Mouse (Mus musculus): Measurements from ENCODE around the gene Phf7. TPM values are rescaled to one million over a fixed set of nuclear protein-coding genes. Genes with fewer than 3 reads are reported as not detected.
A peak's percentile ranks its signal among the peaks of the same experiment; 100 is the strongest.

Gene Phf7
- 11.3 and 11.7 TPM in 2 replicates for polyA plus RNA-seq (2016; fragmentation: Nextera tagmentation; extraction: Ambion mirVana)

- no peaks in the 10 kb centered on the region for H3K27me3 ChIP-seq (ENCODE audit: low read depth, poor library complexity, severe bottlenecking)
- H3K4me3 ChIP-seq = peak within 1 kb of the TSS; percentile 93
- peaks cover 18% of the 10 kb centered on the region for H3K4me1 ChIP-seq
- DNase-seq (ENCODE audit: low spot score) = peak; percentile 100
- peak within 1 kb of the TSS; percentile 97 for H3K27ac ChIP-seq
- H3K9me3 ChIP-seq (replicated peaks) = no peaks in the 10 kb centered on the region
- under 1% methylated on average over 75 of the region's 75 CpGs for whole genome bisulfite sequencing
- peaks cover 38% of the 10 kb centered on the region for H3K36me3 ChIP-seq
Observed at GRCm38 (mm10) chr14:31251084-31251604, at the start of gene Phf7, which contains the start of gene Bap1. Gene Phf7, minus strand, starts transcription at chr14:31251317. Gene Bap1, plus strand, starts transcription at chr14:31251450.

- WGBS = 84% methylated on average over 8 of the region's 8 CpGs
- no peaks in the 10 kb centered on the region for H3K36me3 ChIP-seq
- H3K27me3 ChIP-seq (ENCODE audit: low read depth, poor library complexity, severe bottlenecking) = no peaks in the 10 kb centered on the region
- no peak overlapping the region for H3K4me3 ChIP-seq
- no peaks in the 10 kb centered on the region for H3K9me3 ChIP-seq (replicated peaks)
- H3K27ac ChIP-seq = no peak overlapping the region
- H3K4me1 ChIP-seq = no peaks in the 10 kb centered on the region
- DNase-seq (ENCODE audit: low spot score) = no peak
Observed at GRCm38 (mm10) chr14:31285728-31286127, 34.6 kb upstream of the Phf7 start.

- Histone ChIP-seq H3K4me3 (no peak overlapping the region), H3K27ac (no peak overlapping the region), H3K4me1 (peaks cover 22% of the 10 kb centered on the region), H3K36me3 (no peaks in the 10 kb centered on the region), H3K9me3 (replicated peaks) (no peaks in the 10 kb centered on the region), H3K27me3 (ENCODE audit: low read depth, poor library complexity, severe bottlenecking) (0 out of 2 replicates have a peak, but pooled peaks cover 5% of the 10 kb centered on the region)
- WGBS = 24% methylated on average over 7 of the region's 7 CpGs
- peak; percentile 90 for DNase-seq (ENCODE audit: low spot score)
Observed at GRCm38 (mm10) chr14:31272164-31272563, 21.0 kb upstream of the Phf7 start.

- no peaks in the 10 kb centered on the region for H3K36me3 ChIP-seq
- 0 out of 2 replicates have a peak, but pooled peaks cover 5% of the 10 kb centered on the region for H3K27me3 ChIP-seq (ENCODE audit: low read depth, poor library complexity, severe bottlenecking)
- H3K9me3 ChIP-seq (replicated peaks) = no peaks in the 10 kb centered on the region
- 91% methylated on average over 6 of the region's 6 CpGs for WGBS
- peaks cover 22% of the 10 kb centered on the region for H3K4me1 ChIP-seq
- no peak for DNase-seq (ENCODE audit: low spot score)
- H3K27ac ChIP-seq = no peak overlapping the region
- H3K4me3 ChIP-seq = no peak overlapping the region
Observed at GRCm38 (mm10) chr14:31271121-31271520, 20.0 kb upstream of the Phf7 start.

GRCm38 (mm10) chr14:31269456-31270100, 18.5 kb upstream of the Phf7 start:
- 14% methylated on average over 28 of the region's 28 CpGs for WGBS
- H3K27ac ChIP-seq = peak overlapping the region; percentile 83
- H3K36me3 ChIP-seq = no peaks in the 10 kb centered on the region
- no peaks in the 10 kb centered on the region for H3K9me3 ChIP-seq (replicated peaks)
- H3K4me1 ChIP-seq = peaks cover 22% of the 10 kb centered on the region
- H3K4me3 ChIP-seq = peak overlapping the region; percentile 48
- 0 out of 2 replicates have a peak, but pooled peaks cover 5% of the 10 kb centered on the region for H3K27me3 ChIP-seq (ENCODE audit: low read depth, poor library complexity, severe bottlenecking)
- peak; percentile 86 for DNase-seq (ENCODE audit: low spot score)

GRCm38 (mm10) chr14:31268301-31269001, 17.3 kb upstream of the Phf7 start:
- Histone ChIP-seq H3K9me3 (replicated peaks) (no peaks in the 10 kb centered on the region), H3K4me1 (peaks cover 22% of the 10 kb centered on the region), H3K36me3 (peaks cover 1% of the 10 kb centered on the region; the same call in 1 of the 2 replicates), H3K27me3 (ENCODE audit: low read depth, poor library complexity, severe bottlenecking) (0 out of 2 replicates have a peak, but pooled peaks cover 5% of the 10 kb centered on the region), H3K4me3 (peak overlapping the region; percentile 48; the same call in 1 of the 2 replicates), H3K27ac (0 out of 2 replicates have a peak overlapping the region, but pooled peaks have one; percentile 83)
- 74% methylated on average over 9 of the region's 9 CpGs for WGBS
- DNase-seq (ENCODE audit: low spot score) = no peak

GRCm38 (mm10) chr14:31267649-31268048, 16.5 kb upstream of the Phf7 start:
- 0 out of 2 replicates have a peak, but pooled peaks cover 5% of the 10 kb centered on the region for H3K27me3 ChIP-seq (ENCODE audit: low read depth, poor library complexity, severe bottlenecking)
- no peak for DNase-seq (ENCODE audit: low spot score)
- H3K27ac ChIP-seq = no peak overlapping the region
- peaks cover 9% of the 10 kb centered on the region for H3K36me3 ChIP-seq
- whole genome bisulfite sequencing = 88% methylated on average over 11 of the region's 11 CpGs
- H3K4me1 ChIP-seq = peaks cover 22% of the 10 kb centered on the region
- H3K4me3 ChIP-seq = no peak overlapping the region
- no peaks in the 10 kb centered on the region for H3K9me3 ChIP-seq (replicated peaks)

GRCm38 (mm10) chr14:31260932-31261331, 9.8 kb upstream of the Phf7 start:
- Histone ChIP-seq H3K27me3 (ENCODE audit: low read depth, poor library complexity, severe bottlenecking) (no peaks in the 10 kb centered on the region), H3K4me1 (no peaks in the 10 kb centered on the region), H3K9me3 (replicated peaks) (no peaks in the 10 kb centered on the region), H3K36me3 (peaks cover 76% of the 10 kb centered on the region), H3K27ac (no peak overlapping the region), H3K4me3 (no peak overlapping the region)
- 96% methylated on average over 9 of the region's 9 CpGs for WGBS
- no peak for DNase-seq (ENCODE audit: low spot score)

GRCm38 (mm10) chr14:31260374-31260773, 9.3 kb upstream of the Phf7 start:
- Histone ChIP-seq H3K27me3 (ENCODE audit: low read depth, poor library complexity, severe bottlenecking) (no peaks in the 10 kb centered on the region), H3K27ac (no peak overlapping the region), H3K9me3 (replicated peaks) (no peaks in the 10 kb centered on the region), H3K4me1 (no peaks in the 10 kb centered on the region), H3K4me3 (no peak overlapping the region), H3K36me3 (peaks cover 82% of the 10 kb centered on the region)
- DNase-seq (ENCODE audit: low spot score) = no peak
- 96% methylated on average over 4 of the region's 4 CpGs for WGBS

GRCm38 (mm10) chr14:31258476-31259050, 7.4 kb upstream of the Phf7 start:
- Histone ChIP-seq H3K27ac (no peak overlapping the region), H3K27me3 (ENCODE audit: low read depth, poor library complexity, severe bottlenecking) (no peaks in the 10 kb centered on the region), H3K4me3 (no peak overlapping the region), H3K9me3 (replicated peaks) (no peaks in the 10 kb centered on the region), H3K4me1 (no peaks in the 10 kb centered on the region), H3K36me3 (peaks cover 100% of the 10 kb centered on the region)
- DNase-seq (ENCODE audit: low spot score) = no peak
- WGBS = 98% methylated on average over 14 of the region's 14 CpGs

- peak overlapping the region; percentile 97; the same call in 1 of the 2 replicates for H3K27ac ChIP-seq
- peaks cover 48% of the 10 kb centered on the region for H3K36me3 ChIP-seq
- WGBS = 86% methylated on average over 5 of the region's 5 CpGs
- H3K4me3 ChIP-seq = peak overlapping the region; percentile 93
- no peaks in the 10 kb centered on the region for H3K27me3 ChIP-seq (ENCODE audit: low read depth, poor library complexity, severe bottlenecking)
- peaks cover 18% of the 10 kb centered on the region for H3K4me1 ChIP-seq
- no peaks in the 10 kb centered on the region for H3K9me3 ChIP-seq (replicated peaks)
- DNase-seq (ENCODE audit: low spot score) = no peak
Observed at GRCm38 (mm10) chr14:31252091-31252490, 974 bp upstream of the Phf7 start.

- DNase-seq (ENCODE audit: low spot score) = no peak
- WGBS = 2% methylated on average over 18 of the region's 18 CpGs
- peak overlapping the region; percentile 93 for H3K4me3 ChIP-seq
- no peaks in the 10 kb centered on the region for H3K27me3 ChIP-seq (ENCODE audit: low read depth, poor library complexity, severe bottlenecking)
- H3K4me1 ChIP-seq = peaks cover 18% of the 10 kb centered on the region
- H3K27ac ChIP-seq = peak overlapping the region; percentile 97
- peaks cover 43% of the 10 kb centered on the region for H3K36me3 ChIP-seq
- no peaks in the 10 kb centered on the region for H3K9me3 ChIP-seq (replicated peaks)
Observed at GRCm38 (mm10) chr14:31251626-31252025, 509 bp upstream of the Phf7 start.
